Mouse (Mus musculus): ENCODE results near the gene Gpr35. TPM values are rescaled to one million over a fixed set of nuclear protein-coding genes. Genes with fewer than 3 reads are reported as not detected.

Gene Gpr35
- polyA plus RNA-seq, 1 experiment, result 1.0 TPM

DNA sequence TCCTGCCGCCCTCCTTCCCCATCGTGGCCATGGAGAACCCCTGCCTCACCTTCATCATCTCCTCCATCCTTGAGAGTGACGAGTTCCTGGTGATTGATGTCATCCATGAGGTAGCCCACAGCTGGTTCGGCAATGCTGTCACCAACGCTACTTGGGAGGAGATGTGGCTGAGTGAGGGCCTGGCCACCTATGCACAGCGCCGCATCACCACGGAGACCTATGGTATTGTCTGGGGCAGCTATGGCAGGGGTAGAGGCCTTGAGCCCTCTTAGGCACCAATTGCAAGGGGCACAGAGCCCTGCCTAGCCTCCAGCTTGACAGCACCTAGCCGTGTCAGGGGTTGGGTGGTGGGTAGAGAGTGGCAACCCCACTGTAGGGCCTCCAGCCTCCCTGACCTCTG, 33.9 kb upstream of the Gpr35 start:
- Histone ChIP-seq H3K36me3 (ENCODE audit: control insufficient read depth, insufficient read depth) (peaks cover 18% of the 10 kb centered on the region), H3K4me2 (ENCODE audit: low read depth) (no peak overlapping the region), H3K79me2 (ENCODE audit: control insufficient read depth, insufficient read depth) (no peaks in the 10 kb centered on the region), H3ac (ENCODE audit: control insufficient read depth, insufficient read length) (no peak overlapping the region), H3K27me3 (ENCODE audit: control insufficient read depth, insufficient read depth, insufficient read length) (no peaks in the 10 kb centered on the region), H3K4me3 (no peak overlapping the region)
- no peak for TF ChIP-seq TCF12 (IDR thresholded peaks at IDR 0.05; ENCODE audit: insufficient read depth, poor library complexity, severe bottlenecking)
- TF ChIP-seq CEBPB (IDR thresholded peaks at IDR 0.05; ENCODE audit: insufficient read depth, poor library complexity, severe bottlenecking), result no peak
- no peak for TF ChIP-seq MYOG (IDR thresholded peaks at IDR 0.05; ENCODE audit: control insufficient read depth in 1 of 3, insufficient read depth in 1 of 3, insufficient read length in 2 of 3, low read depth in 2 of 3)
- TF ChIP-seq REST (IDR thresholded peaks at IDR 0.05; ENCODE audit: insufficient read depth, insufficient read length), result no peak
- no peak for TF ChIP-seq TCF3 (IDR thresholded peaks at IDR 0.05; ENCODE audit: insufficient read length, low read depth)
- TF ChIP-seq POLR2AphosphoS2 (IDR thresholded peaks at IDR 0.05; ENCODE audit: insufficient read length, low read depth), result no peak
- no peak for TF ChIP-seq MAX (IDR thresholded peaks at IDR 0.05; ENCODE audit: low read depth)
- TF ChIP-seq E2F4 (IDR thresholded peaks at IDR 0.05; ENCODE audit: insufficient read depth), result no peak
- no peak for TF ChIP-seq SRF (IDR thresholded peaks at IDR 0.05; ENCODE audit: control insufficient read depth, insufficient read length, low read depth)
- no peak for TF ChIP-seq MYOD1 (IDR thresholded peaks at IDR 0.05; ENCODE audit: control insufficient read depth in 1 of 3, insufficient read length in 2 of 3, low read depth in 2 of 3)
- no peak for TF ChIP-seq USF1 (IDR thresholded peaks at IDR 0.05; ENCODE audit: low read depth)
- TF ChIP-seq POLR2A (IDR thresholded peaks at IDR 0.05; ENCODE audit: insufficient read length, low read depth), result no peak

- H3K79me2 ChIP-seq (ENCODE audit: control insufficient read depth, insufficient read depth), result no peaks in the 10 kb centered on the region
- H3K36me3 ChIP-seq (ENCODE audit: control insufficient read depth, insufficient read depth), result peaks cover 18% of the 10 kb centered on the region
- H3K4me2 ChIP-seq (ENCODE audit: low read depth), result no peak overlapping the region
- no peak overlapping the region for H3K4me3 ChIP-seq
- no peaks in the 10 kb centered on the region for H3K27me3 ChIP-seq (ENCODE audit: control insufficient read depth, insufficient read depth, insufficient read length)
- H3ac ChIP-seq (ENCODE audit: control insufficient read depth, insufficient read length), result no peak overlapping the region
- TF ChIP-seq USF1 (IDR thresholded peaks at IDR 0.05; ENCODE audit: low read depth), result no peak
- no peak for TF ChIP-seq SRF (IDR thresholded peaks at IDR 0.05; ENCODE audit: control insufficient read depth, insufficient read length, low read depth)
- TF ChIP-seq CEBPB (IDR thresholded peaks at IDR 0.05; ENCODE audit: insufficient read depth, poor library complexity, severe bottlenecking), result no peak
- no peak for TF ChIP-seq POLR2AphosphoS2 (IDR thresholded peaks at IDR 0.05; ENCODE audit: insufficient read length, low read depth)
- no peak for TF ChIP-seq MYOD1 (IDR thresholded peaks at IDR 0.05; ENCODE audit: control insufficient read depth in 1 of 3, insufficient read length in 2 of 3, low read depth in 2 of 3)
- TF ChIP-seq E2F4 (IDR thresholded peaks at IDR 0.05; ENCODE audit: insufficient read depth), result no peak
- TF ChIP-seq MAX (IDR thresholded peaks at IDR 0.05; ENCODE audit: low read depth), result no peak
- TF ChIP-seq MYOG (IDR thresholded peaks at IDR 0.05; ENCODE audit: control insufficient read depth in 1 of 3, insufficient read depth in 1 of 3, insufficient read length in 2 of 3, low read depth in 2 of 3), result no peak
- no peak for TF ChIP-seq TCF12 (IDR thresholded peaks at IDR 0.05; ENCODE audit: insufficient read depth, poor library complexity, severe bottlenecking)
- TF ChIP-seq REST (IDR thresholded peaks at IDR 0.05; ENCODE audit: insufficient read depth, insufficient read length), result no peak
- no peak for TF ChIP-seq POLR2A (IDR thresholded peaks at IDR 0.05; ENCODE audit: insufficient read length, low read depth)
- TF ChIP-seq TCF3 (IDR thresholded peaks at IDR 0.05; ENCODE audit: insufficient read length, low read depth), result no peak
Measured at GRCm38 (mm10) chr1:92919151-92919550, 31.5 kb upstream of the Gpr35 start.

GRCm38 (mm10) chr1:92919775-92920174, 30.9 kb upstream of the Gpr35 start:
- Histone ChIP-seq H3K4me3 (no peak overlapping the region), H3K36me3 (ENCODE audit: control insufficient read depth, insufficient read depth) (peaks cover 18% of the 10 kb centered on the region), H3K27me3 (ENCODE audit: control insufficient read depth, insufficient read depth, insufficient read length) (no peaks in the 10 kb centered on the region), H3ac (ENCODE audit: control insufficient read depth, insufficient read length) (no peak overlapping the region), H3K4me2 (ENCODE audit: low read depth) (no peak overlapping the region), H3K79me2 (ENCODE audit: control insufficient read depth, insufficient read depth) (no peaks in the 10 kb centered on the region)
- no peak for TF ChIP-seq POLR2AphosphoS2 (IDR thresholded peaks at IDR 0.05; ENCODE audit: insufficient read length, low read depth)
- TF ChIP-seq TCF3 (IDR thresholded peaks at IDR 0.05; ENCODE audit: insufficient read length, low read depth), result no peak
- no peak for TF ChIP-seq CEBPB (IDR thresholded peaks at IDR 0.05; ENCODE audit: insufficient read depth, poor library complexity, severe bottlenecking)
- TF ChIP-seq E2F4 (IDR thresholded peaks at IDR 0.05; ENCODE audit: insufficient read depth), result no peak
- TF ChIP-seq MYOD1 (IDR thresholded peaks at IDR 0.05; ENCODE audit: control insufficient read depth in 1 of 3, insufficient read length in 2 of 3, low read depth in 2 of 3), result no peak
- TF ChIP-seq POLR2A (IDR thresholded peaks at IDR 0.05; ENCODE audit: insufficient read length, low read depth), result no peak
- no peak for TF ChIP-seq SRF (IDR thresholded peaks at IDR 0.05; ENCODE audit: control insufficient read depth, insufficient read length, low read depth)
- TF ChIP-seq MAX (IDR thresholded peaks at IDR 0.05; ENCODE audit: low read depth), result no peak
- no peak for TF ChIP-seq REST (IDR thresholded peaks at IDR 0.05; ENCODE audit: insufficient read depth, insufficient read length)
- no peak for TF ChIP-seq USF1 (IDR thresholded peaks at IDR 0.05; ENCODE audit: low read depth)
- TF ChIP-seq MYOG (IDR thresholded peaks at IDR 0.05; ENCODE audit: control insufficient read depth in 1 of 3, insufficient read depth in 1 of 3, insufficient read length in 2 of 3, low read depth in 2 of 3), result no peak
- no peak for TF ChIP-seq TCF12 (IDR thresholded peaks at IDR 0.05; ENCODE audit: insufficient read depth, poor library complexity, severe bottlenecking)

GRCm38 (mm10) chr1:92920474-92921200, 30.0 kb upstream of the Gpr35 start:
- H3ac ChIP-seq (ENCODE audit: control insufficient read depth, insufficient read length), result no peak overlapping the region
- no peak overlapping the region for H3K4me2 ChIP-seq (ENCODE audit: low read depth)
- TF ChIP-seq REST (IDR thresholded peaks at IDR 0.05; ENCODE audit: insufficient read depth, insufficient read length) (no peak), SRF (IDR thresholded peaks at IDR 0.05; ENCODE audit: control insufficient read depth, insufficient read length, low read depth) (no peak), POLR2A (IDR thresholded peaks at IDR 0.05; ENCODE audit: insufficient read length, low read depth) (no peak)
- no peaks in the 10 kb centered on the region for H3K27me3 ChIP-seq (ENCODE audit: control insufficient read depth, insufficient read depth, insufficient read length)
- H3K79me2 ChIP-seq (ENCODE audit: control insufficient read depth, insufficient read depth), result no peaks in the 10 kb centered on the region
- H3K36me3 ChIP-seq (ENCODE audit: control insufficient read depth, insufficient read depth), result peaks cover 13% of the 10 kb centered on the region
- H3K4me3 ChIP-seq, result no peak overlapping the region
